8 mouse cellular contexts compared by ENCODE assay signal in the genomic region with DNA sequence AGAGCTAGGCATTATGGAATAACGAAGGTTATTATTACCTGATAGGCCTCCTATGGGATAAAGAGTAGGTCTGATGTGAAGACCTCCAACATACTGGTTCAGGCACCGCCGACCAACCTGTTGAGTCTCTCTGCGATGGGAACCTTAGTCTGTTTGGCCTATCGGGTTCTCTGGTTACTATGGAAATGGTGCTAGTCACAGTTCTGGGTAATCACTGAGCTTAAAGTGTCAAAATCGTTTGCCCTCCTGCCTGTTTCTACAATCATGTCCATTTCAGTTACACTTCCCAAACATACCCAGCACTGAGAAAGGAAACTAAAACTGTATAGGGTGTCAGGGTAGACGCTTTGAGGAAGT. TPM values are rescaled to one million over a fixed set of nuclear protein-coding genes. Genes with fewer than 3 reads are reported as not detected.
DNase-seq lines count a peak whose midpoint lies in the region; ATAC-seq and TF ChIP-seq lines count a peak whose summit lies in the region.

No protein-coding gene starts in this region.

- H3ac ChIP-seq in myocyte (ENCODE audit: control insufficient read depth, insufficient read length) = no peak overlapping the region

- intact Hi-C loops in gastrocnemius, postnatal 14 days (cut with DNase I; ENCODE audit: low total_unique reads) = no loop called here

- no peaks in the 10 kb centered on the region for H3K9me3 ChIP-seq in MEL (replicated peaks; ENCODE audit: insufficient read depth, low read length)
- no peaks in the 10 kb centered on the region for H3K9me3 ChIP-seq in embryonic facial prominence, embryonic 12.5 days
- no peaks in the 10 kb centered on the region for H3K9me3 ChIP-seq in intestine, embryonic 14.5 days (ENCODE audit: control insufficient read depth, low read length)

- ATAC-seq in embryonic facial prominence, embryonic 12.5 days (ENCODE audit: insufficient number of reproducible peaks, insufficient read depth, low FRiP score, low TSS enrichment) = no peak
- ATAC-seq in intestine, embryonic 14.5 days (replicated peaks; ENCODE audit: low FRiP score, low TSS enrichment, low read depth) = no peak

- peak overlapping the region; percentile 38 for H3K4me2 ChIP-seq in embryonic facial prominence, embryonic 12.5 days (replicated peaks)
- peak overlapping the region; percentile 48 for H3K4me2 ChIP-seq in intestine, embryonic 14.5 days (ENCODE audit: low read length)
- H3K4me2 ChIP-seq in myocyte (ENCODE audit: low read depth) = peak overlapping the region; percentile 73

- H3K79me2 ChIP-seq in MEL (ENCODE audit: control insufficient read depth, insufficient read depth, low read length, poor library complexity) (peaks cover 33% of the 10 kb centered on the region), myocyte (ENCODE audit: control insufficient read depth, insufficient read depth) (peaks cover 40% of the 10 kb centered on the region)

- no peak for TF ChIP-seq EP300 in MEL (IDR thresholded peaks at IDR 0.05; ENCODE audit: low read depth in 1 of 2, low read length in 2 of 2)

- TF ChIP-seq RAD21 in MEL (IDR thresholded peaks at IDR 0.05; ENCODE audit: low read depth, low read length) = no peak

- no peaks in the 10 kb centered on the region for H3K27me3 ChIP-seq in MEL (ENCODE audit: control insufficient read depth in 1 of 2, insufficient read depth in 2 of 2, low read length in 2 of 2)
- no peaks in the 10 kb centered on the region; the same call in 1 of the 2 replicates for H3K27me3 ChIP-seq in embryonic facial prominence, embryonic 12.5 days
- H3K27me3 ChIP-seq in intestine, embryonic 14.5 days (replicated peaks; ENCODE audit: control insufficient read depth, insufficient read depth, low read length) = peaks cover 5% of the 10 kb centered on the region; the same call in 1 of the 2 replicates
- no peaks in the 10 kb centered on the region for H3K27me3 ChIP-seq in myocyte (ENCODE audit: control insufficient read depth, insufficient read depth, insufficient read length)

- H3K4me1 ChIP-seq in MEL (ENCODE audit: control insufficient read depth in 1 of 2, insufficient read depth in 2 of 2, low read length in 2 of 2) = peaks cover 0 to 10% of the 10 kb centered on the region in 2 experiments; a peak in 1 of 4 replicates
- no peaks in the 10 kb centered on the region for H3K4me1 ChIP-seq in embryonic facial prominence, embryonic 12.5 days
- no peaks in the 10 kb centered on the region for H3K4me1 ChIP-seq in intestine, embryonic 14.5 days (replicated peaks; ENCODE audit: control insufficient read depth, insufficient read depth, low read length)

- H3K9ac ChIP-seq in MEL (ENCODE audit: control insufficient read depth, low read depth, low read length, poor library complexity, severe bottlenecking) = peak overlapping the region; percentile 81
- H3K9ac ChIP-seq in embryonic facial prominence, embryonic 12.5 days = no peak overlapping the region
- peak overlapping the region; percentile 42 for H3K9ac ChIP-seq in intestine, embryonic 14.5 days (ENCODE audit: low read length)

- 27% methylated on average over 7 of the region's 7 CpGs for WGBS in embryonic facial prominence, embryonic 12.5 days
- WGBS in intestine, embryonic 14.5 days = 23% methylated on average over 7 of the region's 7 CpGs

- TF ChIP-seq POLR2A in MEL (IDR thresholded peaks at IDR 0.05; ENCODE audit: control insufficient read depth in 1 of 2, insufficient read depth in 1 of 2, low read depth in 1 of 2, low read length in 2 of 2, poor library complexity in 1 of 2) (no peak), myocyte (IDR thresholded peaks at IDR 0.05; ENCODE audit: insufficient read length, low read depth) (no peak)

- H3K27ac ChIP-seq in MEL (ENCODE audit: control insufficient read depth, low read depth, low read length) = peak overlapping the region; percentile 99
- peak overlapping the region; percentile 79 for H3K27ac ChIP-seq in embryonic facial prominence, embryonic 12.5 days
- peak overlapping the region; percentile 95 for H3K27ac ChIP-seq in intestine, embryonic 14.5 days (ENCODE audit: low read depth)

- peaks cover 5 to 26% of the 10 kb centered on the region in 2 experiments for H3K36me3 ChIP-seq in MEL (ENCODE audit: control insufficient read depth in 1 of 2, insufficient read depth in 2 of 2, low read length in 2 of 2)
- 0 out of 2 replicates have a peak, but pooled peaks cover 10% of the 10 kb centered on the region for H3K36me3 ChIP-seq in embryonic facial prominence, embryonic 12.5 days
- H3K36me3 ChIP-seq in intestine, embryonic 14.5 days (ENCODE audit: control insufficient read depth, insufficient read depth, low read length) = peaks cover 14% of the 10 kb centered on the region; the same call in 1 of the 2 replicates
- peaks cover 4% of the 10 kb centered on the region for H3K36me3 ChIP-seq in myocyte (ENCODE audit: control insufficient read depth, insufficient read depth)

- peak overlapping the region; percentile 55 to 69 for H3K4me3 ChIP-seq in MEL (ENCODE audit: control insufficient read depth in 1 of 2, insufficient read depth in 1 of 2, low read depth in 2 of 2, low read length in 2 of 2)
- H3K4me3 ChIP-seq in embryonic facial prominence, embryonic 12.5 days = peak overlapping the region; percentile 57
- peak overlapping the region; percentile 46 for H3K4me3 ChIP-seq in intestine, embryonic 14.5 days (ENCODE audit: low read depth, low read length)
- H3K4me3 ChIP-seq in myocyte = peak overlapping the region; percentile 63

- peak; percentile 14 for DNase-seq in layer of hippocampus, adult 11-12 months (ENCODE audit: low spot score)
- no peak for DNase-seq in layer of hippocampus, adult 18-20 months (ENCODE audit: low spot score in 2 of 2)
- no peak for DNase-seq in MEL (ENCODE audit: low read depth, low spot score)
- no peak for DNase-seq in intestine, embryonic 14.5 days (ENCODE audit: low spot score)
- no peak for DNase-seq in gastrocnemius, postnatal 14 days
- no peak for DNase-seq in right cerebral cortex, adult 2 months (ENCODE audit: low spot score in 2 of 2)

- no peak for TF ChIP-seq CTCF in MEL (IDR thresholded peaks at IDR 0.05 in 2 of 3, conservative IDR thresholded peaks at IDR 0.05 in 1 of 3; ENCODE audit: control insufficient read depth in 1 of 3, insufficient read depth in 1 of 3, low read depth in 2 of 3, low read length in 3 of 3, poor library complexity in 1 of 3, severe bottlenecking in 1 of 3)

TF ChIP-seq in MEL, 35 proteins besides CTCF, POLR2A, EP300 and RAD21:
- TF ChIP-seq ZMIZ1 (IDR thresholded peaks at IDR 0.05; ENCODE audit: low read depth, low read length) = no peak
- TF ChIP-seq USF1 (IDR thresholded peaks at IDR 0.05; ENCODE audit: low read depth, low read length) = no peak
- no peak for TF ChIP-seq CHD2 (IDR thresholded peaks at IDR 0.05; ENCODE audit: low read length)
- TF ChIP-seq POLR2AphosphoS2 (IDR thresholded peaks at IDR 0.05; ENCODE audit: low read length) = no peak

TF ChIP-seq in myocyte, 11 proteins besides CTCF, POLR2A, EP300 and RAD21 (continues in another document):
- TF ChIP-seq TCF3 (IDR thresholded peaks at IDR 0.05; ENCODE audit: insufficient read length, low read depth) = no peak
- TF ChIP-seq TCF12 (IDR thresholded peaks at IDR 0.05; ENCODE audit: insufficient read depth, poor library complexity, severe bottlenecking) = no peak
- no peak for TF ChIP-seq CEBPB (IDR thresholded peaks at IDR 0.05; ENCODE audit: insufficient read depth, poor library complexity, severe bottlenecking)
- no peak for TF ChIP-seq E2F4 (IDR thresholded peaks at IDR 0.05; ENCODE audit: insufficient read depth)
- no peak for TF ChIP-seq POLR2AphosphoS2 (IDR thresholded peaks at IDR 0.05; ENCODE audit: insufficient read length, low read depth)
- no peak for TF ChIP-seq USF1 (IDR thresholded peaks at IDR 0.05; ENCODE audit: low read depth)

RNA-seq across cellular contexts. Expression of gene Nono, which starts 0.4 kb away (rescaled TPM):
- 100 to 1,000 TPM; 124 to 147 TPM for total RNA-seq in layer of hippocampus, adult 18-20 months (2021)
- 287 and 304 TPM in 2 replicates for total RNA-seq in MEL (2012; rRNA removed)
- 100 to 1,000 TPM in 1 of 2 experiments, not detected in 1; 442 TPM for polyA plus RNA-seq in MEL (2012; ENCODE audit: insufficient read depth in 1 of 2, insufficient read length in 2 of 2, low read depth in 1 of 2, low replicate concordance in 2 of 2, missing spikeins in 1 of 2)
- 527 and 544 TPM in 2 replicates for polyA plus RNA-seq in embryonic facial prominence, embryonic 12.5 days (2016; fragmentation: Nextera tagmentation; extraction: Ambion mirVana)
- 363 and 414 TPM in 2 replicates for polyA plus RNA-seq in intestine, embryonic 14.5 days (2014; fragmentation: Nextera tagmentation; extraction: Ambion mirVana)
- 183 TPM for polyA plus RNA-seq in myocyte (2012; fragmentation: generic; extraction: Trizol)
- 10 to 100 TPM; 63.1 to 68.9 TPM for total RNA-seq in gastrocnemius, postnatal 14 days (2021)

RNA-seq across cellular contexts. Expression of gene Zmym3, which starts 8.1 kb away (rescaled TPM):
- 100 to 1,000 TPM; 159 to 174 TPM for total RNA-seq in layer of hippocampus, adult 18-20 months (2021)
- 20.7 and 26.7 TPM in 2 replicates for total RNA-seq in MEL (2012; rRNA removed)
- 10 to 100 TPM in 1 of 2 experiments, not detected in 1; 42.9 TPM for polyA plus RNA-seq in MEL (2012; ENCODE audit: insufficient read depth in 1 of 2, insufficient read length in 2 of 2, low read depth in 1 of 2, low replicate concordance in 2 of 2, missing spikeins in 1 of 2)
- 40.9 and 46.0 TPM in 2 replicates for polyA plus RNA-seq in embryonic facial prominence, embryonic 12.5 days (2016; fragmentation: Nextera tagmentation; extraction: Ambion mirVana)
- polyA plus RNA-seq in intestine, embryonic 14.5 days (2014; fragmentation: Nextera tagmentation; extraction: Ambion mirVana) = 25.5 and 26.1 TPM in 2 replicates
- 16.9 TPM for polyA plus RNA-seq in myocyte (2012; fragmentation: generic; extraction: Trizol)
- 1 to 10 TPM; 8.6 to 8.8 TPM for total RNA-seq in gastrocnemius, postnatal 14 days (2021)

RNA-seq across cellular contexts. Expression of gene Itgb1bp2, which starts 20.1 kb away (rescaled TPM):
- 1 to 10 TPM in 1 of 2 experiments, not detected in 1; 1.1 TPM for total RNA-seq in layer of hippocampus, adult 18-20 months (2021)
- 0.49 and 0.62 TPM in 2 replicates for total RNA-seq in MEL (2012; rRNA removed)
- polyA plus RNA-seq in MEL (2012; ENCODE audit: insufficient read depth in 1 of 2, insufficient read length in 2 of 2, low read depth in 1 of 2, low replicate concordance in 2 of 2, missing spikeins in 1 of 2) = under 1 TPM in 1 of 2 experiments, not detected in 1; 0.77 TPM
- 7.2 and 7.9 TPM in 2 replicates for polyA plus RNA-seq in embryonic facial prominence, embryonic 12.5 days (2016; fragmentation: Nextera tagmentation; extraction: Ambion mirVana)
- polyA plus RNA-seq in intestine, embryonic 14.5 days (2014; fragmentation: Nextera tagmentation; extraction: Ambion mirVana) = 1.5 and 1.7 TPM in 2 replicates
- 114 TPM for polyA plus RNA-seq in myocyte (2012; fragmentation: generic; extraction: Trizol)
- total RNA-seq in gastrocnemius, postnatal 14 days (2021) = 100 to 1,000 TPM; 459 to 479 TPM

RNA-seq across cellular contexts. Expression of gene Gjb1, which starts 52.6 kb away (rescaled TPM):
- total RNA-seq in layer of hippocampus, adult 18-20 months (2021) = 10 to 100 TPM; 13.9 to 14.4 TPM
- total RNA-seq in MEL (2012; rRNA removed) = not detected in 2 replicates
- polyA plus RNA-seq in MEL (2012; ENCODE audit: insufficient read depth in 1 of 2, insufficient read length in 2 of 2, low read depth in 1 of 2, low replicate concordance in 2 of 2, missing spikeins in 1 of 2) = not detected
- polyA plus RNA-seq in embryonic facial prominence, embryonic 12.5 days (2016; fragmentation: Nextera tagmentation; extraction: Ambion mirVana) = not detected in 2 replicates
- 14.0 and 20.9 TPM in 2 replicates for polyA plus RNA-seq in intestine, embryonic 14.5 days (2014; fragmentation: Nextera tagmentation; extraction: Ambion mirVana)
- polyA plus RNA-seq in myocyte (2012; fragmentation: generic; extraction: Trizol) = not detected
- total RNA-seq in gastrocnemius, postnatal 14 days (2021) = 1 to 10 TPM in 1 of 2 experiments, under 1 TPM in 1; 0.38 to 2.5 TPM

Comparison
In these comparisons a context has a peak if more than half of its experiments do, and no peak if none do; other contexts are left out.
1. RNA of gene Itgb1bp2, which starts 20.1 kb away (polyA plus RNA-seq): 114 TPM in myocyte (single experiment); 7.2 to 7.9 TPM in embryonic facial prominence, embryonic 12.5 days, 1.5 to 1.7 TPM in intestine, embryonic 14.5 days and 0.77 TPM in MEL; every median in the first group is over 10 times any median in the second.
2. Peak in every context shown above with its lines, with median percentiles within 50 percentile points of each other: H3K27ac ChIP-seq, H3K4me3 ChIP-seq and H3K4me2 ChIP-seq.